Mouse (Mus musculus): Measurements from ENCODE around the gene Tas2r119. TPM values are rescaled to one million over a fixed set of nuclear protein-coding genes. Genes with fewer than 3 reads are reported as not detected.

Tas2r119 gene
- polyA plus RNA-seq, 1 experiment from 2014 or later: not detected

Other genes starting within 250 kb of the Tas2r119 start
- gene Sema5a, start 67.5 kb downstream of the Tas2r119 start, polyA plus RNA-seq (2015; fragmentation: Nextera tagmentation; extraction: Ambion mirVana): 11.8 and 12.0 TPM in 2 replicates

All from intestine, embryonic 16.5 days (tissue).